Mouse (Mus musculus): Measurements from ENCODE around the gene Gm20379. TPM values are rescaled to one million over a fixed set of nuclear protein-coding genes. Genes with fewer than 3 reads are reported as not detected.

Gene Gm20379
- polyA plus RNA-seq, 1 experiment from 2014 or later: 1.9 TPM

DNA sequence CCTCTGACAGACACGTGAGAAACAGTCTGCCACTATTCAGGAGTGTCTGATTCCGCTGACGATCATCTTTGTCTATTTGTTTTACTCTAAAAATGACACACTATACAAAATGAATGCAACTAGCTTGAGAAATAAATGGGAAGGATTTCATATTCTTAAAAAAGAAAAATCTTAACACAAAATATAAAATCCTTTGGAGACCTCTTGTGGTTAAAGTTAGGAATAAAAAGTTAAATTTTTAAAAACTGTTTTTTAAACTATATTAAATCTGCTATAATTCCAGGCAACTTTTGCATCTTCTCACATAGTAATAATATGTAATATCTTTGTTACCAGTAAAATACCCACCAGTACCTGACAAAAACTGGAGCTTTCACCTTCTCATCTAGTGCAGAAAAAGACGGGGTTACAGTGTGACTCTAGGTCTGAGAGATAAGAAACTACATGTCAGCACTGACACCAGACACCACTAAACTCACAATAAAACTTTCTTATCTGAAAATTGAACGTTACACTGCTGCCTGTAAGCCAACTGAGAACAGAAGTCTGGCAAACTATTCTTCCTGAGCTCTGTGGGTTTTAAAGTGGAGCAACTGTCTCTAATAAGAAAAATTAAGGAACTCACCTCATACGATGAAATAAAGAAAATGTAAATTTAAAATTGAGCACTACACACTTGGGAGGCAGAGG lies 32.1 kb downstream of the Gm20379 start:
- no peak overlapping the region for H3K4me2 ChIP-seq
- H3K27ac ChIP-seq: no peak overlapping the region
- H3K4me1 ChIP-seq: no peaks in the 10 kb centered on the region
- no peak overlapping the region for H3K9ac ChIP-seq
- H3K36me3 ChIP-seq: peaks cover 43% of the 10 kb centered on the region
- no peaks in the 10 kb centered on the region for H3K27me3 ChIP-seq
- no peak for ATAC-seq (ENCODE audit: insufficient number of reproducible peaks, insufficient read depth, low FRiP score, low TSS enrichment, low read depth)
- WGBS: 84% methylated on average over 6 of the region's 6 CpGs
- H3K4me3 ChIP-seq: no peak overlapping the region
- no peaks in the 10 kb centered on the region for H3K9me3 ChIP-seq

DNA sequence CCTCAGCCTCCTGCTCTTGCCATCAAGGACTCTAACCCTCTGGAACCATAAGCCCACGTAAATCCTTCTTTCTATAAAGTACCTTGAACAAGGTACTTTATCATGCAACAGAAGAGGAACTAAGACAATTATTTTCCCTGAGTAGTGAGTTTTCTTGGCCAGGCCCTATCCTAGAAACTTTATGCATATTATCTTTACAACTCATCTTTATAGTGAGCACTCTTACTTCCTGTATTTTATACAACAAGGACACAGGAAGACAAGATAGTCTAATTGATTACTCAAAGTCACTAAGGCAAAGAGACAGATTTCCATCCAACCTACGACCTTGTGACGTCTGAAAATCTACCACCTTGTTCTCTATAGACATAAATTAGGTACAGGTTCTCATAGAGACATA lies 34.0 kb downstream of the Gm20379 start:
- Histone ChIP-seq H3K9ac (no peak overlapping the region), H3K4me2 (no peak overlapping the region), H3K4me3 (no peak overlapping the region), H3K36me3 (peaks cover 57% of the 10 kb centered on the region), H3K9me3 (no peaks in the 10 kb centered on the region), H3K4me1 (no peaks in the 10 kb centered on the region), H3K27ac (no peak overlapping the region), H3K27me3 (no peaks in the 10 kb centered on the region)
- 88% methylated on average over 3 of the region's 3 CpGs for WGBS
- no peak for ATAC-seq (ENCODE audit: insufficient number of reproducible peaks, insufficient read depth, low FRiP score, low TSS enrichment, low read depth)

- Histone ChIP-seq H3K4me3 (no peak overlapping the region), H3K36me3 (peaks cover 81% of the 10 kb centered on the region), H3K27ac (no peak overlapping the region), H3K9ac (no peak overlapping the region), H3K4me2 (no peak overlapping the region), H3K27me3 (no peaks in the 10 kb centered on the region), H3K4me1 (no peaks in the 10 kb centered on the region), H3K9me3 (no peaks in the 10 kb centered on the region)
- 95% methylated on average over 8 of the region's 8 CpGs for WGBS
- no peak for ATAC-seq (ENCODE audit: insufficient number of reproducible peaks, insufficient read depth, low FRiP score, low TSS enrichment, low read depth)
Measured at GRCm38 (mm10) chr13:92344033-92344432, 38.3 kb downstream of the Gm20379 start.

DNA sequence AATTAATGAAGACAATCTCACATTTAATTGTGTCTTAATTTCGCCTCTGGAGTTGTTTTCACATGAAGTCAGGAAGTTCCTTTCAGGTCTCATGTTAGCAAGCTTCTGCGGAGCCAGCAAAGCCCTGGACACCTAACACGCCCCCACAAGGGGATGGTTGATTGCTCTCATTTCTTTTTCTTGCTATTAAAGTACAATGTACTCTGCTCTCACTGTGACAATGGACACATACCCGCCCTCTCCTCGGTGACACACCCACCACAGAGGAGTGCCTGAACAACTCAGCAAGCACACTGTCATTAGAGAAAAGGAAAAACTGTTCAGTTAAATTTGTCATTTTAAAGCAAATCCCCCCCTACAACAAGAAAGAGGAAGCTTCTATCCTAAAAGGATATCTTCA lies 40.6 kb downstream of the Gm20379 start:
- Histone ChIP-seq H3K27me3 (no peaks in the 10 kb centered on the region), H3K27ac (no peak overlapping the region), H3K4me1 (no peaks in the 10 kb centered on the region), H3K36me3 (peaks cover 79% of the 10 kb centered on the region), H3K4me2 (no peak overlapping the region), H3K4me3 (no peak overlapping the region), H3K9me3 (no peaks in the 10 kb centered on the region), H3K9ac (no peak overlapping the region)
- ATAC-seq (ENCODE audit: insufficient number of reproducible peaks, insufficient read depth, low FRiP score, low TSS enrichment, low read depth): no peak
- WGBS: 81% methylated on average over 5 of the region's 5 CpGs

GRCm38 (mm10) chr13:92351100-92351499 lies 45.3 kb downstream of the Gm20379 start:
- Histone ChIP-seq H3K4me2 (no peak overlapping the region), H3K4me1 (peaks cover 14% of the 10 kb centered on the region), H3K9me3 (no peaks in the 10 kb centered on the region), H3K9ac (no peak overlapping the region), H3K27me3 (no peaks in the 10 kb centered on the region), H3K36me3 (peaks cover 37% of the 10 kb centered on the region), H3K4me3 (no peak overlapping the region), H3K27ac (no peak overlapping the region)
- 86% methylated on average over 6 of the region's 6 CpGs for WGBS
- no peak for ATAC-seq (ENCODE audit: insufficient number of reproducible peaks, insufficient read depth, low FRiP score, low TSS enrichment, low read depth)

DNA sequence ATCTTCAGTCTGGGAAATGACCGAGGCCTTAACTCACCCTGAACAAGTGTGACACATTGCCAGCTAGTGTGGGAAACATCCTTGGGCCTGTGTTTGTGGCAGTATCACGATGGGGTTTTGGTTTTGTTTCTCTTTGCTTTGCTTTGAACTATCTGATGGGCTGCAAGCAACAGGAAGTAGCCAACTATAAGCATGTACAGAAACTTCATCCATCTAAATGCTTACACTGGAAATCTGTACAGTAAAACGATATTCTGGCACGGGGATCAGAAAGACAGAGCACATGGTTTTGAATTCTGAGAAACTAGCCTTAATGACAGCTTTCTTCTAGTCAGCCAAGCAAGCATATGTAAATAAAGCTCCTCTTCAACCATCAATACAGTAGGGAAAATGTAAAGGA lies 48.2 kb downstream of the Gm20379 start:
- no peak for ATAC-seq (ENCODE audit: insufficient number of reproducible peaks, insufficient read depth, low FRiP score, low TSS enrichment, low read depth)
- peak overlapping the region; percentile 76 for H3K27ac ChIP-seq
- peak overlapping the region; percentile 99 for H3K4me2 ChIP-seq
- peaks cover 26% of the 10 kb centered on the region for H3K4me1 ChIP-seq
- 17% methylated on average over 4 of the region's 4 CpGs for WGBS
- peak overlapping the region; percentile 65 for H3K4me3 ChIP-seq
- no peaks in the 10 kb centered on the region for H3K9me3 ChIP-seq
- H3K36me3 ChIP-seq: peaks cover 21% of the 10 kb centered on the region
- peak overlapping the region; percentile 72 for H3K9ac ChIP-seq
- H3K27me3 ChIP-seq: no peaks in the 10 kb centered on the region

- H3K27me3 ChIP-seq: no peaks in the 10 kb centered on the region
- H3K36me3 ChIP-seq: peaks cover 24% of the 10 kb centered on the region; the same call in 1 of the 2 replicates
- no peaks in the 10 kb centered on the region for H3K9me3 ChIP-seq
- peak within 1 kb of the TSS; percentile 99 for H3K4me2 ChIP-seq
- H3K4me3 ChIP-seq: peak within 1 kb of the TSS; percentile 65
- H3K27ac ChIP-seq: peak within 1 kb of the TSS; percentile 95
- ATAC-seq (ENCODE audit: insufficient number of reproducible peaks, insufficient read depth, low FRiP score, low TSS enrichment, low read depth): peak; percentile 96
- H3K4me1 ChIP-seq: peaks cover 26% of the 10 kb centered on the region
- peak within 1 kb of the TSS; percentile 81 for H3K9ac ChIP-seq
- WGBS: under 1% methylated on average over 76 of the region's 76 CpGs
Measured at GRCm38 (mm10) chr13:92354456-92355271, 48.9 kb downstream of the Gm20379 start, which contains the start of the genes Dhfr and Msh3. TSS of gene Dhfr (plus strand) at chr13:92354726. TSS of gene Msh3 (minus strand) at chr13:92355003.

- H3K4me3 ChIP-seq: peak overlapping the region; percentile 65
- no peaks in the 10 kb centered on the region for H3K27me3 ChIP-seq
- H3K4me1 ChIP-seq: peaks cover 26% of the 10 kb centered on the region
- peak overlapping the region; percentile 99 for H3K4me2 ChIP-seq
- peaks cover 26% of the 10 kb centered on the region; the same call in 1 of the 2 replicates for H3K36me3 ChIP-seq
- peak; percentile 16 for ATAC-seq (ENCODE audit: insufficient number of reproducible peaks, insufficient read depth, low FRiP score, low TSS enrichment, low read depth)
- under 1% methylated on average over 24 of the region's 24 CpGs for WGBS
- H3K9ac ChIP-seq: peak overlapping the region; percentile 81
- H3K9me3 ChIP-seq: no peaks in the 10 kb centered on the region
- H3K27ac ChIP-seq: peak overlapping the region; percentile 95; the same call in 1 of the 2 replicates
Measured at GRCm38 (mm10) chr13:92355272-92355643, 49.5 kb downstream of the Gm20379 start.

DNA sequence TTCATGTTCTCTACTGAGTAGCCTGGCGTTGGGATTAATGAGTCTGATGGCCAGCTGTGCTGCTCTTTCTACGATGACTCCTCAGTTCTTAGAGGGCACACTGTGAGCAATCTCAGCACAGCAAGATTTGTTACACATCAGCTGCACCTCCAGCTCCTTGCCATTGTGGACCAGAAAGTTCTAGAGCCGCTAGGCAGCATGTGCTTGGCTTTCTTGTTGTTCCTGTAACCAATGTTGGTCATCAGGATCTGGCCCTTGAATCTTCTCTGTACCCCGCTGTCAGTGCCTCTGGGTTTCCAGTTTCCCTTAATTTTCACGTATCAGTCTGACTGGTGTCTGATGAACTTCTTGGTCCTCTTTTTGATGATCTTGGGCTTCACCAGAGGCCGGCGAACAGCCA lies 50.6 kb downstream of the Gm20379 start:
- Histone ChIP-seq H3K27ac (no peak overlapping the region), H3K4me1 (peaks cover 26% of the 10 kb centered on the region), H3K9me3 (no peaks in the 10 kb centered on the region), H3K27me3 (no peaks in the 10 kb centered on the region), H3K4me3 (peak overlapping the region; percentile 65), H3K9ac (peak overlapping the region; percentile 81), H3K4me2 (peak overlapping the region; percentile 99), H3K36me3 (peaks cover 18% of the 10 kb centered on the region; the same call in 1 of the 2 replicates)
- 71% methylated on average over 7 of the region's 7 CpGs for WGBS
- no peak for ATAC-seq (ENCODE audit: insufficient number of reproducible peaks, insufficient read depth, low FRiP score, low TSS enrichment, low read depth)
